Mouse (Mus musculus) liver, embryonic 11.5 days (tissue): ENCODE data around the gene Fam222a. TPM values are rescaled to one million over a fixed set of nuclear protein-coding genes. Genes with fewer than 3 reads are reported as not detected.
A peak's percentile ranks its signal among the peaks of the same experiment; 100 is the strongest.

Experiments used
- ATAC-seq: fragments of 200-750 bp; cut with Nextera tagmentation; replicated peaks from 2 replicates; pipeline ENCODE4 v1.8.0; 2017; ENCODE audit warnings: moderate number of reproducible peaks, mild to moderate bottlenecking, moderate TSS enrichment, moderate library complexity; ENCODE audit not compliant: low FRiP score
- DNase-seq: peaks from one replicate; pipeline ENCODE4 v3.0.0-alpha.2; 2017; ENCODE audit warnings: low spot score
- H3K27ac ChIP-seq: fragments of 300-500 bp; sonication (generic); 2 replicates; pipeline ENCODE4 v1.5.1; 2014; ENCODE audit warnings: mild to moderate bottlenecking, low read depth, low read length, control low read depth
- H3K27me3 ChIP-seq: fragments of 300-500 bp; sonication (generic); replicated peaks from 2 replicates; pipeline ENCODE4 v1.6.1; 2014; ENCODE audit warnings: low read length, mixed read lengths; ENCODE audit not compliant: control insufficient read depth, insufficient read depth
- H3K36me3 ChIP-seq: fragments of 300-500 bp; sonication (generic); 2 replicates; pipeline ENCODE4 v1.6.1; 2014; ENCODE audit warnings: mild to moderate bottlenecking, low read length, moderate library complexity, mixed read lengths; ENCODE audit not compliant: control insufficient read depth, insufficient read depth
- H3K4me1 ChIP-seq: fragments of 300-500 bp; sonication (generic); replicated peaks from 2 replicates; pipeline ENCODE4 v1.6.1; 2014; ENCODE audit warnings: low read length, mixed read lengths; ENCODE audit not compliant: control insufficient read depth, insufficient read depth
- H3K4me2 ChIP-seq: fragments of 300-500 bp; sonication (generic); 2 replicates; pipeline ENCODE4 v1.6.1; 2014; ENCODE audit warnings: mild to moderate bottlenecking, control low read depth, moderate library complexity
- H3K4me3 ChIP-seq: fragments of 300-500 bp; sonication (generic); 2 replicates; pipeline ENCODE4 v1.5.1; 2014; ENCODE audit warnings: low read depth, low read length, control low read depth
- H3K9ac ChIP-seq: fragments of 300-500 bp; sonication (generic); 2 replicates; pipeline ENCODE4 v1.6.1; 2014; ENCODE audit warnings: low read depth, low read length, control low read depth
- H3K9me3 ChIP-seq: fragments of 300-500 bp; sonication (generic); 2 replicates; pipeline ENCODE4 v1.6.1; 2016; ENCODE audit warnings: low read length, inconsistent platforms, mixed read lengths; ENCODE audit not compliant: control insufficient read depth
- WGBS: fragments of 180-500 bp; shearing (Covaris S2); extraction: QIAGEN DNeasy Blood & Tissue Kit; methylation state at CpG from one replicate; pipeline ENCODE4 v1.1.7; 2014; 5-methylcytosine and 5-hydroxymethylcytosine counted together
- polyA plus RNA-seq: library from polyadenylated mRNA; unstranded; fragments of >200 nt; fragmentation: Nextera tagmentation; extraction: Ambion mirVana; gene quantifications from 2 replicates; pipeline ENCODE4 v1.2.1, GENCODE M21; 2014

The Fam222a gene
- polyA plus RNA-seq, 1 experiment from 2014 or later, result 2.3 TPM

DNA sequence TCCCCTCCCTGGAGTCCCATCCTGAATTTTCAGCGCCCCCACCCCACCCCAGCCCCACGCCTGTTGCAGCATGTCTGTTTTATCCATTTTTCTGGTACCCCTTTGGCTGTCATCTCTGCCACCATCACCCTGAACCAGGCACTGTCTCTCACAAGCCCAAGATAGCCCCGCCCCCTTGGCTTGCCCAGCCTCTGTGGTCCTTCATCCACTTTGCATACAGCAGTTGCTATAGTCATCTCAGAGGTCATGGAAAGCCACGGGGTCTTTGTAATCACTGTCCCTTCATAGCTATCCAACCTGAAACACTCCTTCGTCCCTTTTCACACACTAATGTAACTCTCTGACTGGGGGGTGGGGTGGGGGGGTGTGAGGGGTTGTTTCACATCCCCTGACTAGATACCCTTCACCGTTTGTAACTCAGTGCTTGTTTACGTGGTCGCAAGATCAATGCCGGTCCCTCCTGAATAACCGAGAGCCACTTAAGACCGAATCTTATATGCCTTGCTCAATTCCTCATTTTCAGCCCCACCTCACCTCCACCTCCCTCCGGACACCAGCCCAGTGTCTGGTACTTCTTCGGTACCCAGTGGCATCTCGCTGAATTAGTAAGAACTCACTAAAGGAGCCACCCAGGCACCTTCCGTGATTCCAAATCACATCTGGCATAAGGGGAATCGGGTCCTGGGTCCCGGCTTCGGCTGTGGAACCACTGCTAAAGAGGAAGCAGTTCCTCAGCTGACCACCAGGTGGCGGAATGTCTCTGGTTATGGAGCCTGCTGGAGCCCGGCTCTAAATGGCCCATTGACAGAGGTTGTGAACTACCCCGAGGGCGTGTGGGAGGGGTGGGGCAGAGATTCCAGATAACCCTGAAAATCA is 71.2 kb downstream of the Fam222a start:
- H3K4me2 ChIP-seq, result 0 out of 2 replicates have a peak overlapping the region, but pooled peaks have one; percentile 0
- peaks cover 15% of the 10 kb centered on the region for H3K27me3 ChIP-seq

DNA sequence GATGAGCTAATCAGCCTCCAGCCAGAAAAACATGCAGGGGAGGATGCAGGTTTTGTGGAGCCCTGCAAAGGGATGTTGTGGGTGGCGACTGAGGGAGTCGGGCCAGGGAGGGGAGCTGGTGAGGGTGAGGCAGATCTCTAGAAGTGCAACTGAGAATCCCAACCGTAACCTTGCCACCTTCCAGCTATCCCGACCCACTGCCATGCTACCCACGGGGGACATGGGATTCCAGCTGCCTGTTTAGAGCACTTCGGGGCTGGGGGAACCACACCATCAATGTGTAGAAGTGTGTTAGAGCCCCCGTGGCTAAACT is 71.8 kb downstream of the Fam222a start:
- Histone ChIP-seq H3K4me2 (no peak overlapping the region), H3K9me3 (no peaks in the 10 kb centered on the region), H3K4me3 (no peak overlapping the region), H3K27ac (no peak overlapping the region), H3K9ac (no peak overlapping the region), H3K27me3 (peaks cover 15% of the 10 kb centered on the region), H3K36me3 (no peaks in the 10 kb centered on the region), H3K4me1 (peaks cover under 1% of the 10 kb centered on the region)
- ATAC-seq, result no peak
- DNase-seq, result no peak
- WGBS, result 25% methylated on average over 7 of the region's 7 CpGs

More for the DNA sequence above, 71.2 kb downstream of the Fam222a start:
- 14% methylated on average over 22 of the region's 22 CpGs for WGBS
- Histone ChIP-seq H3K4me3 (no peak overlapping the region), H3K36me3 (no peaks in the 10 kb centered on the region), H3K4me1 (no peaks in the 10 kb centered on the region), H3K9ac (no peak overlapping the region), H3K27ac (no peak overlapping the region), H3K9me3 (no peaks in the 10 kb centered on the region)
- peak; percentile 71 for ATAC-seq
- DNase-seq, result peak; percentile 79

GRCm38 (mm10) chr5:114640809-114641208 is 73.0 kb downstream of the Fam222a start:
- H3K27ac ChIP-seq, result no peak overlapping the region
- H3K9ac ChIP-seq, result no peak overlapping the region
- no peak overlapping the region for H3K4me2 ChIP-seq
- H3K27me3 ChIP-seq, result peaks cover 15% of the 10 kb centered on the region
- no peaks in the 10 kb centered on the region for H3K9me3 ChIP-seq
- ATAC-seq (no peak), DNase-seq (no peak)
- peaks cover 11% of the 10 kb centered on the region for H3K4me1 ChIP-seq
- no peaks in the 10 kb centered on the region for H3K36me3 ChIP-seq
- no peak overlapping the region for H3K4me3 ChIP-seq
- WGBS, result 74% methylated on average over 10 of the region's 10 CpGs

DNA sequence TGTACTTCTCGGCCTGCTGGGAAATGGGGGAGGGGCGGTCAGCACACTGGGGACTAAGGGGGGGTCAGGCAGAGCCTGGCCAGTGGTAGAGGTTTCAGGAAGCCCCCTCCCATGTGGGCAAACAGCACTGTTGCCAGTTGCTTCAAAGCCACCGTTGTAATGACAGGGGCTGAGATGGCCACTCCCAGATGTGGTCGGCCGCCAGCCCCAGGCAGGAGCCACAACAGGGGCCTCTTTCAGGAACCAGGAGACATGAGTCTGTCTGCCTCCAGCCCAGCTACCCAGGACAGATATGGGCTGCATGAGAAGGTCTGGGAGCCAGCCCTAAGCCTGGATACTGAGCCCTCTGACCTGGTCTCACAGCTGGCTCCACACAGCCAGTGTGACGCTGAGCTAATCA is 77.1 kb downstream of the Fam222a start:
- Histone ChIP-seq H3K27ac (no peak overlapping the region), H3K27me3 (peaks cover 8% of the 10 kb centered on the region; the same call in 1 of the 2 replicates), H3K4me1 (peaks cover 26% of the 10 kb centered on the region), H3K4me2 (peak overlapping the region; percentile 22; the same call in 1 of the 2 replicates), H3K36me3 (no peaks in the 10 kb centered on the region), H3K9ac (no peak overlapping the region), H3K4me3 (no peak overlapping the region), H3K9me3 (no peaks in the 10 kb centered on the region)
- 17% methylated on average over 6 of the region's 6 CpGs for WGBS
- no peak for DNase-seq
- no peak for ATAC-seq

DNA sequence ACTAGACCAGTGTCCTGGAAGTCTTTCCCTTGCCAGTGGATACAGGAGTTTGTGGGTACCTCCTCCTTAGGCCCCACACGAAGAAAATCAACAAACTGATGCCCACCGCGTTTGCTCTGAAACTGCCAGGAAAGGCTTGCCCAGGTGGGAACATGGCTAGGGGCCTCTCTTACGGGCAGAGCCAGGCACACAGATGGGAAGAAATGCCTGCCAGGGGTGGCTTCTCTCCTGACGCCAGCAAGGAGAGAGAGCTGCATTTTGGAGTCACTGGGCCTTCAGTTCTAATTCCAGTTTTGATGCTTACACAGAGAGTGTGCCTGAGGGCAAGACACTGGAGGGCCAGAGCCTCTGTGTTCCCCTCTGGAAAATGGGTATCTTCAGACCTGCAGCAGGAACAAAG is 78.1 kb downstream of the Fam222a start:
- no peaks in the 10 kb centered on the region for H3K9me3 ChIP-seq
- H3K27me3 ChIP-seq, result peaks cover 14% of the 10 kb centered on the region
- WGBS, result 86% methylated on average over 5 of the region's 5 CpGs
- no peak overlapping the region for H3K4me3 ChIP-seq
- ATAC-seq (no peak), DNase-seq (no peak)
- peaks cover 36% of the 10 kb centered on the region for H3K4me1 ChIP-seq
- H3K27ac ChIP-seq, result no peak overlapping the region
- H3K9ac ChIP-seq, result no peak overlapping the region
- H3K36me3 ChIP-seq, result no peaks in the 10 kb centered on the region
- no peak overlapping the region for H3K4me2 ChIP-seq

DNA sequence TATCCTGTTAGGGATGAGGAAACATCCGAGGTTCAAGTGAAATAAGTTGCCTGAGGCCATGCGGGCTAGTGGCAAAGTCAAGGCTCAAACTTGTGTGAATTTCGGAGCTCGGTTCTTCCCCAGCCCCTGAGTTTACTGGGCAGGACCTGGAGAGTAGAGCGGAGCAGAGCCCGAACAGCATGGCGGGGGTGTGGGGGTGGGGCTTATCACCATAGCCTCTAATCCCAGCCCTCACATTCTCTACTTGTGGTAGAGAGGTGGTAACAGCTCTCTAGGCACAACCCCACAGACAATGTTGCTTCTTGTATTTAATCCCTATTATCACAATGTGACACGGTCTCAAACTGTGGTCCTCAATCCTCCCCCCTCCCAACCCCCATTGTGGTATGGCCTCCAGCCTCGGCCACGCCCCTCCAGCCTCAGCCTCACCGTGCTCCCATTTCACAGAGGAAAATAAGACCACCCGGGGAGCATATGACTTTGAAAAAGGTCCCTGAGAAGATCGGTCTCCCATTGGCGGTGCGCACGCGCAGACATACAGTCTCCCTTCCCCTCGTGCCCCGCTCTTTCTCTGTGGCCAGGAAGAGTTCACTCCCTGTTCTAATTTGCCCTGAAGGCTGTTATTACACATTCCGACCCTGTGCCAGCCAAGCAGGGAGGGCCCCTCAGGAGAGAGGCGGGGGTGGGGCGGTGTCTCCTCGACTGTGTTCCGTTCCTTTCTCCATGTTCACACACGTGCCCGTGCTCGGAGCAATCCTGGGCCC is 79.6 kb downstream of the Fam222a start:
- Histone ChIP-seq H3K27me3 (peaks cover 11% of the 10 kb centered on the region), H3K36me3 (no peaks in the 10 kb centered on the region), H3K9me3 (no peaks in the 10 kb centered on the region), H3K27ac (peak overlapping the region; percentile 25), H3K4me1 (peaks cover 38% of the 10 kb centered on the region), H3K4me2 (peak overlapping the region; percentile 75), H3K9ac (peak overlapping the region; percentile 59), H3K4me3 (peak overlapping the region; percentile 41)
- DNase-seq (peak; percentile 74), ATAC-seq (peak; percentile 78)
- 2% methylated on average over 27 of the region's 27 CpGs for WGBS

- Histone ChIP-seq H3K9ac (no peak overlapping the region), H3K36me3 (no peaks in the 10 kb centered on the region), H3K27ac (no peak overlapping the region), H3K4me1 (peaks cover 38% of the 10 kb centered on the region), H3K4me3 (no peak overlapping the region), H3K27me3 (peaks cover 10% of the 10 kb centered on the region), H3K9me3 (no peaks in the 10 kb centered on the region), H3K4me2 (no peak overlapping the region)
- ATAC-seq (no peak), DNase-seq (no peak)
- WGBS, result 86% methylated on average over 11 of the region's 11 CpGs
Measured at GRCm38 (mm10) chr5:114648728-114649311, 81.0 kb downstream of the Fam222a start.

GRCm38 (mm10) chr5:114651002-114651401 is 83.2 kb downstream of the Fam222a start:
- DNase-seq (no peak), ATAC-seq (no peak)
- Histone ChIP-seq H3K9ac (no peak overlapping the region), H3K4me2 (no peak overlapping the region), H3K27me3 (peaks cover 18% of the 10 kb centered on the region), H3K9me3 (no peaks in the 10 kb centered on the region), H3K36me3 (no peaks in the 10 kb centered on the region), H3K4me3 (no peak overlapping the region), H3K27ac (no peak overlapping the region), H3K4me1 (peaks cover 27% of the 10 kb centered on the region)
- WGBS, result 53% methylated on average over 14 of the region's 14 CpGs
